Mouse (Mus musculus): ENCODE results near the gene Ntrk3. TPM values are rescaled to one million over a fixed set of nuclear protein-coding genes. Genes with fewer than 3 reads are reported as not detected.

Gene Ntrk3
- polyA plus RNA-seq, 1 experiment, result 75.7 TPM

GRCm38 (mm10) chr7:78462605-78463004 lies 275.2 kb downstream of the Ntrk3 start:
- Histone ChIP-seq H3K4me3 (ENCODE audit: insufficient read depth, low read length) (no peak overlapping the region), H3K4me1 (ENCODE audit: control insufficient read depth, insufficient read depth, low read length) (0 out of 2 replicates have a peak, but pooled peaks cover 2% of the 10 kb centered on the region), H3K27ac (ENCODE audit: insufficient read depth, low read length) (no peak overlapping the region)
- no peak for TF ChIP-seq POLR2A (IDR thresholded peaks at IDR 0.05; ENCODE audit: extremely low read depth, insufficient read depth, low read length)
- no peak for TF ChIP-seq CTCF (IDR thresholded peaks at IDR 0.05; ENCODE audit: extremely low read depth, insufficient read depth, low read length)

- no peak overlapping the region for H3K4me3 ChIP-seq (ENCODE audit: insufficient read depth, low read length)
- no peaks in the 10 kb centered on the region for H3K4me1 ChIP-seq (ENCODE audit: control insufficient read depth, insufficient read depth, low read length)
- H3K27ac ChIP-seq (ENCODE audit: insufficient read depth, low read length), result no peak overlapping the region
- no peak for TF ChIP-seq CTCF (IDR thresholded peaks at IDR 0.05; ENCODE audit: extremely low read depth, insufficient read depth, low read length)
- TF ChIP-seq POLR2A (IDR thresholded peaks at IDR 0.05; ENCODE audit: extremely low read depth, insufficient read depth, low read length), result no peak
Observed at GRCm38 (mm10) chr7:78459021-78459420, 278.8 kb downstream of the Ntrk3 start.

GRCm38 (mm10) chr7:78451666-78452065 lies 286.1 kb downstream of the Ntrk3 start:
- no peaks in the 10 kb centered on the region for H3K4me1 ChIP-seq (ENCODE audit: control insufficient read depth, insufficient read depth, low read length)
- TF ChIP-seq POLR2A (IDR thresholded peaks at IDR 0.05; ENCODE audit: extremely low read depth, insufficient read depth, low read length) (no peak), CTCF (IDR thresholded peaks at IDR 0.05; ENCODE audit: extremely low read depth, insufficient read depth, low read length) (no peak)
- H3K4me3 ChIP-seq (ENCODE audit: insufficient read depth, low read length), result no peak overlapping the region
- no peak overlapping the region for H3K27ac ChIP-seq (ENCODE audit: insufficient read depth, low read length)

- Histone ChIP-seq H3K4me1 (ENCODE audit: control insufficient read depth, insufficient read depth, low read length) (no peaks in the 10 kb centered on the region), H3K27ac (ENCODE audit: insufficient read depth, low read length) (no peak overlapping the region; the same call in 1 of the 2 replicates), H3K4me3 (ENCODE audit: insufficient read depth, low read length) (no peak overlapping the region)
- TF ChIP-seq CTCF (IDR thresholded peaks at IDR 0.05; ENCODE audit: extremely low read depth, insufficient read depth, low read length) (no peak), POLR2A (IDR thresholded peaks at IDR 0.05; ENCODE audit: extremely low read depth, insufficient read depth, low read length) (no peak)
Observed at GRCm38 (mm10) chr7:78449909-78450592, 287.8 kb downstream of the Ntrk3 start.

GRCm38 (mm10) chr7:78448841-78449240 lies 289.0 kb downstream of the Ntrk3 start:
- Histone ChIP-seq H3K4me1 (ENCODE audit: control insufficient read depth, insufficient read depth, low read length) (no peaks in the 10 kb centered on the region), H3K27ac (ENCODE audit: insufficient read depth, low read length) (no peak overlapping the region), H3K4me3 (ENCODE audit: insufficient read depth, low read length) (no peak overlapping the region)
- TF ChIP-seq POLR2A (IDR thresholded peaks at IDR 0.05; ENCODE audit: extremely low read depth, insufficient read depth, low read length), result no peak
- no peak for TF ChIP-seq CTCF (IDR thresholded peaks at IDR 0.05; ENCODE audit: extremely low read depth, insufficient read depth, low read length)

- H3K27ac ChIP-seq (ENCODE audit: insufficient read depth, low read length), result no peak overlapping the region
- no peak overlapping the region for H3K4me3 ChIP-seq (ENCODE audit: insufficient read depth, low read length)
- no peaks in the 10 kb centered on the region for H3K4me1 ChIP-seq (ENCODE audit: control insufficient read depth, insufficient read depth, low read length)
- TF ChIP-seq POLR2A (IDR thresholded peaks at IDR 0.05; ENCODE audit: extremely low read depth, insufficient read depth, low read length) (no peak), CTCF (IDR thresholded peaks at IDR 0.05; ENCODE audit: extremely low read depth, insufficient read depth, low read length) (no peak)
Observed at GRCm38 (mm10) chr7:78443373-78444036, 294.3 kb downstream of the Ntrk3 start.

GRCm38 (mm10) chr7:78441706-78442105 lies 296.1 kb downstream of the Ntrk3 start:
- Histone ChIP-seq H3K4me3 (ENCODE audit: insufficient read depth, low read length) (no peak overlapping the region), H3K4me1 (ENCODE audit: control insufficient read depth, insufficient read depth, low read length) (no peaks in the 10 kb centered on the region), H3K27ac (ENCODE audit: insufficient read depth, low read length) (no peak overlapping the region)
- no peak for TF ChIP-seq POLR2A (IDR thresholded peaks at IDR 0.05; ENCODE audit: extremely low read depth, insufficient read depth, low read length)
- no peak for TF ChIP-seq CTCF (IDR thresholded peaks at IDR 0.05; ENCODE audit: extremely low read depth, insufficient read depth, low read length)

GRCm38 (mm10) chr7:78440896-78441295 lies 296.9 kb downstream of the Ntrk3 start:
- TF ChIP-seq POLR2A (IDR thresholded peaks at IDR 0.05; ENCODE audit: extremely low read depth, insufficient read depth, low read length) (no peak), CTCF (IDR thresholded peaks at IDR 0.05; ENCODE audit: extremely low read depth, insufficient read depth, low read length) (no peak)
- Histone ChIP-seq H3K27ac (ENCODE audit: insufficient read depth, low read length) (no peak overlapping the region), H3K4me1 (ENCODE audit: control insufficient read depth, insufficient read depth, low read length) (no peaks in the 10 kb centered on the region), H3K4me3 (ENCODE audit: insufficient read depth, low read length) (no peak overlapping the region)

- no peak overlapping the region for H3K4me3 ChIP-seq (ENCODE audit: insufficient read depth, low read length)
- no peak for TF ChIP-seq CTCF (IDR thresholded peaks at IDR 0.05; ENCODE audit: extremely low read depth, insufficient read depth, low read length)
- TF ChIP-seq POLR2A (IDR thresholded peaks at IDR 0.05; ENCODE audit: extremely low read depth, insufficient read depth, low read length), result no peak
- no peak overlapping the region for H3K27ac ChIP-seq (ENCODE audit: insufficient read depth, low read length)
- H3K4me1 ChIP-seq (ENCODE audit: control insufficient read depth, insufficient read depth, low read length), result no peaks in the 10 kb centered on the region
Observed at GRCm38 (mm10) chr7:78440476-78440875, 297.3 kb downstream of the Ntrk3 start.
